Mouse (Mus musculus): ENCODE measurements around the gene Rnf180. TPM values are rescaled to one million over a fixed set of nuclear protein-coding genes. Genes with fewer than 3 reads are reported as not detected.

The Rnf180 gene
- total RNA-seq, 4 experiments from 2014 or later = 14.7 to 20.2 (median 15.4) TPM

DNA sequence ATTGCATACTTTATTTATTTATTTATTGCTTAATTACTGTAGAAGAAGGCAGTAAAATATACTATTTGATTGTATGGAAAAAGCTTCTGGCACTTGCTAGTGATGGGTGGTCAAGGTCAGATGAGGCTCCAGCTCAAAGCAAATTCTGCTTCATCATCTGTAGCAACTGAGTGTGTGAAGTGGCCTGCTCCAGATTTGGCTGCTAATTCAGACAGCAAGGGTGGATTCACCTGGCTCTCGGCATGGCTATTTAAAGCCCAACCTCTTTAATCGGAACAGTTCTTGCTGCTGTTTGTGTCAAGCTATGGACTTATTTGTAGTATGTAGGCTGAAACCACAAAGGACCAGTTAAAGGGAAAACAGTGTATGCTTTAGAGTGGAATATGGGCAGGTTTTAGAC lies 161.8 kb downstream of the Rnf180 start:
- no peak for DNase-seq (ENCODE audit: low spot score in 2 of 2)

DNA sequence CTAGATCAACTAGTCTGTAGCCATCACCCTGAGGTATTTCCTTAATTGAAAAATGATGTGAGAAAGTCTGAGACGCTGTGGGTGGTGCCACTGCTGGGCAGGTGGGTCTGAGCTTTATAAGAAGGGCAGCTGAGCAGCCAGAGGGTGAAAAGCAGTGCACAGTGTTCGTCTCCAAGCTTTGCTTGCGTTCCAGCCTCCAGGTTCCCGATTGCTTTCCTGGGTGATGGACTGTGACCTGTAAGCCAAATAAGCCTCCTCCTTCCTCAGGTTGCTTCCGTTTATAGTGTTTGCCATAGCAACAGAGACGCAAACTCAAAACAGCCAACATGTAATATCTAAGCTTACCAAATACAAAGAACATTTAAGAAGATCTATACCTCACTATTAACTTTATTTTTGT lies 162.2 kb downstream of the Rnf180 start:
- DNase-seq (ENCODE audit: low spot score in 2 of 2) = no peak

DNA sequence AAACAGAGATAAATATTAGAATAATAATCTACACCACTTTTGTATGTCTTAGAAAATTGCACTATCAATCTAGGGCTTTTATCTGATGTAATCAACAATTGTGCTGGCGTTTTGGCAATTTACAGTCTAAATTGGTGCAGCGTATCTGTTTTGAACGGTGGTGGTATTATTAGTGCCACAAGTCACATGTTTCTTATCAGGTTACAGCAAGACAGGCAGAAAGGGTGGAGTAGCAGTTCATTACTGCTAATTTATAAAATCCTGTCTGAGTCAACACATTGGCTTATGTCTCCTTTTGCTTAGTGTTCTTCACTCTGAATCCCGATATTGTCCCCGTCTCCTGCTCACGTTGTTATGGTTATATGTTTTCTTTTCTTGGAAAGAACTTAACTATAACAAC lies 164.5 kb downstream of the Rnf180 start:
- no peak for DNase-seq (ENCODE audit: low spot score in 2 of 2)

DNA sequence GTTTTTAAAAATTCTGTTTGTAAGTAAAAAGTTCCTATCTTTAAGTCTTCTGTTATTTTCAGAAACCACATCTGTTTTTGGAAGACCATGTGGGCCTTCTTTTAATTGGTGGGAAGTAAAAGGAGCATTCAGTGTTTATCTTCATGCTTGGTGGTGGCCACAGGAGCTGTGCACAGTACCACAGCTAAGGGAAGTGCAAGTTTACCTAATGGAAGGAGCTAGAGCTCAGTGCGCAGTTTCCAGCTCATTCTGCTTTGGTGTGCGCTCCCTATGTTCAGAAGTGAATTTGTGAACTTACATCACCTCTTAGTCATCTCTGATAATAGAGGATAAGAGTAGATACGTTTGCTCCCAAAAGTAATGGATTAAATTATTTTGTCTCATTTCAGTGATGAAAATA lies 172.5 kb downstream of the Rnf180 start:
- no peak for DNase-seq (ENCODE audit: low spot score in 2 of 2)

DNA sequence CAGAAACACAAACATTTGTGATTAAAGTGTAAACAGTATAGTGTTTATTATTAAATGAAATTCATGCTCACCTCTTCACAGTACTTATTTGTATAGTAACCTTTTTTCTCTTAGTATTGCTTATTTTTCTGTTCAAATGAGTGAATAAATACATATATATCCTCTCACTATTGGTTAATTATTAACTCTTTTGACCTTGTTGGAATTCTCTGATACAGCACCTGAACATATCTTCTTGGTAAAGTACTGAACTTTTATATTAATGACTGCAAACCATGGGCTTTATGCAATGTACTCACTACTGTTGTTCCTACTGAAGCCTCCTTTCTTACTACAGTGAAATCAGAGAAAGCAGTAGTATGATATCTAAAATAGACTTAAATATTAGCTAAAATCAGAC lies 173.0 kb downstream of the Rnf180 start:
- DNase-seq (ENCODE audit: low spot score in 2 of 2) = no peak

DNA sequence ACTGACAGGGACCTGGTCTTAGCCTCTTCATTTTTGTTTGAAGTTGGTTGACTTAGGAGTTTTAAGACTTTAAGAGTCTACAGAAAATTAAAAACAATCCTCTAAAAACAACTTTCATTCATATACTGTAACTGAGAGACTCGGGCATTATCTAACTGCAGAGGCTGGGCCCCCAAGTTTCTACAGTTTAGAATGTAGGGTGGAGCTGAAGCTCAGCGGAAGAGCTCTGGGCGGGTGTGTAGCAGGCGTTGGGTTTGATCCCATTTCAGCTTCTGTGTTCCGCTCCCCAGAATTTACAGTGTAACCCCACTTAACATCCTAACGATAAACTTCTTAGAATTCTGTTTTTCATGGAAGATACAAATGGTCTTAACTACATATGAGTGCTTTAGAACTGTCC lies 183.0 kb downstream of the Rnf180 start:
- DNase-seq (ENCODE audit: low spot score in 2 of 2) = no peak

DNA sequence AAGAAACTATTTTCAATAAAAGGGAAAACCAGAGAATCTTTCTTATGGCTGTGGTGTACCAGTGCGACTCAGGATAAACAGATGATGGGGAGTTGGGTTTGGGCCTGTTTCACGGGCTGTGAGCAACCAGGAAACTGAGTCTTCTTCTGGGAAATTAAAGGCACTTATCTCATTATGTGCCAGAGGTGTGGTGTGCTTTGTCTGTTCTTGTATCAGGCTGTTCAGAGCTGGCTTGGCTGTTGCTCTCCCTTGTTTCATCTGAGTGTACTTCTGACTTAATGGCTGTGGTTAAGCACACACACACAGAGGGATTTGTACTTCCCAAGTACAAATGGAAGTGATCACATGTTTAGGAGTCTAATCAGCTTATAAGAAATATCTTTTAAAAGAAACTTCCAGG lies 190.2 kb downstream of the Rnf180 start:
- no peak for DNase-seq (ENCODE audit: low spot score in 2 of 2)

DNA sequence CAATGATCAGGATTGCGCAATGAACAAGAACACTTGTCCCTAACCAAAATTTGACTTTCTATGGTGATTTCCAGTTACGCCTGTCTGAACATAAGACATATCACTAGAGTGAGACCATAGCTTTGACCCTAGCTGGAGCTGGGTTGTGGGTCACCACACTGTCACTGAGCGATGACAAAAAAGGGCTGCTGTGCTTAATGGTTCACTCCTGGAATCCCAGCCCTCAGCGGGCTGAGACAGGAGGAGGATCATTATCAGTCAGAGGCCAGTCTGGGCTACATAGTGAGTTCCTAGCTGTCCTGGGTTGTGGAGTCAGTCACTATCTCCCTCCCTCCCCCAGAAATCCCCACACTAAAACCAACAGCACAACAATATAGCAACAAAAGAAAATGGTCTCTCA lies 193.9 kb downstream of the Rnf180 start:
- no peak for DNase-seq (ENCODE audit: low spot score in 2 of 2)

DNA sequence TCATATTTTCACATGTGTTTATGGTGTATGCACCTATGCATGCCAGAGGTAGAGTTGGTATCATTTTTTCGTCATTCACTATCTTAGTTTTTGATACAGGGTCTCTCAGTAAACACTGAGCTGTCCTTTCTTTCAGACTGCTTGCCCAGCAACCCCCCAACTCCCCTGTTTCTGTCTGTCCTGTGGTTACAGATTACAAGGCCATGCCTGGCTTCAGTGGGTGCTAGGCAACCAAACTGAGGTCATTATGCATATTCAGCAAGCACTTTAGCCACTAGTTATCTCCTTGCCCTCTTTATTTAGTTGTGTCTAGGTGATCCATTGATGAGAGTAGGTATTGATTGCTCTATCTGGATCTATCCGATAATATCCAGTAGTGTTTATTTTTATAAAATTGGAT lies 198.3 kb downstream of the Rnf180 start:
- no peak for DNase-seq (ENCODE audit: low spot score in 2 of 2)

DNA sequence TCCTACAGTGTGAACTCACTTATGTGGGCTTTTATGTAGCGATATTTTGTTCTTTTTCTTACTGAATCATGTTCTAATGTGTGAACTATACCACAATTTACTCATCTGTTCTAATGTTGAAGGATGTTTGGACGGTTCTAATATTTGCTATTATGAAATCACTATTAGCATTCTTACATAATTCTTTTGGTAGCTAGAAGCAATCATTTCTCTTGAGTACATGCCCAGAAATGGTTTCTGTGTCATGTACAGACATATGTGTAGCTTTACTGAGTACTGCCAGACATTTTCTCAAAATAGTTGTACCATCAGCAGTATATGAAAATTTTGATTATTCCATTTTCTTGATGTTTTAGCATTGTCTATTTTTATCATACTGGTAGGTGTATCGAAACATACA lies 205.3 kb downstream of the Rnf180 start:
- no peak for DNase-seq (ENCODE audit: low spot score in 2 of 2)

DNA sequence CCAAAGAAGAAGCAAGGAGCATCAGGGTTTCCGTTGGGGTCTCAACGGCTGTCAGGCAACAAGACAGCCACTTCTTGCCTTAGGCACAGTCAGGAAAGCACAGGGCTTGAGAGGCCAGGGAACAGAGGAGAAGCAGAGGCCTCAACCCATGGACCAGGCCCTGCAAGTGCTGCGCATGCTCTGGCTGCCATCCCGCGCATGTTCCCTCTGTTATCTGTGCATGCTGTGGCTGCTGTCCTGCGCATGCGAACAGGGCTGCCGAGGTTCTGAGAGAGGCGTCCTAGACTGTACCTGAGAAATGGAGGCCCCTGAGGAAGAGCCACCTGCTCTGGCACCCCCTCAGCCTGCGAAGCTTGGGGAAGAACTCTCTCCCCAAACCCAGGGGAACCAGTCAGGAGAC lies 212.8 kb downstream of the Rnf180 start, which contains the start of gene 4933425L06Rik:
4933425L06Rik (plus strand) TSS at position 261 of the 400 bp plus-strand sequence.
- DNase-seq (ENCODE audit: low spot score in 2 of 2) = no peak

Other genes with a start within 250 kb of the Rnf180 start
- gene Rgs7bp, start 239.9 kb downstream of the Rnf180 start, total RNA-seq (2022) = 100 to 1,000 TPM; 119 to 157 (median 137) TPM
- not detected for gene 4933425L06Rik, start 212.7 kb downstream of the Rnf180 start, total RNA-seq (2022)
- gene Htr1a, start 148.8 kb upstream of the Rnf180 start, total RNA-seq (2022) = 10 to 100 TPM; 22.7 to 39.0 (median 31.3) TPM